Mouse (Mus musculus) left cerebral cortex, adult 8-10 months (tissue): ENCODE measurements around the gene Ces1d. TPM values are rescaled to one million over a fixed set of nuclear protein-coding genes. Genes with fewer than 3 reads are reported as not detected.
"Not testable (repeated sequence)": the region's sequence is repeated elsewhere in the genome, so short reads cannot be mapped to it uniquely, and the experiment has no call there.

Experiments used
- DNase-seq, 2 experiments: peaks; one replicate each; pipeline ENCODE4 v3.0.0; 2022; ENCODE audit warnings: low spot score in 2 of 2
- total RNA-seq, 4 experiments: library from RNA; stranded (reverse); gene quantifications; 2 replicates each; pipeline ENCODE4 v1.2.4; 2022

The Ces1d gene
- 1 to 10 TPM in 1 of 4 experiments, under 1 TPM in 3; 0.30 to 3.7 (median 0.43) TPM for total RNA-seq

- no peak for DNase-seq
These were observed at the start of gene Ces1d for GRCm38 (mm10) chr8:93197685-93198525. Gene Ces1d (minus strand): TSS chr8:93197838.

- no peak for DNase-seq
These were observed 48.4 kb upstream of the Ces1d start for GRCm38 (mm10) chr8:93246057-93246456.

GRCm38 (mm10) chr8:93239884-93240283 is 42.2 kb upstream of the Ces1d start:
- DNase-seq: no peak

- no peak for DNase-seq
These were observed 38.0 kb upstream of the Ces1d start for GRCm38 (mm10) chr8:93235681-93236080.

- no peak for DNase-seq
These were observed 37.1 kb upstream of the Ces1d start for GRCm38 (mm10) chr8:93234706-93235105.

- no peak for DNase-seq
These were observed 36.4 kb upstream of the Ces1d start for GRCm38 (mm10) chr8:93234068-93234467.

GRCm38 (mm10) chr8:93229446-93229845 is 31.8 kb upstream of the Ces1d start, which contains the start of gene Ces1e:
Gene Ces1e (minus strand): TSS chr8:93229619.
- DNase-seq: no peak

- no peak for DNase-seq
These were observed 31.2 kb upstream of the Ces1d start for GRCm38 (mm10) chr8:93228673-93229370.

- not testable (repeated sequence) for DNase-seq
These were observed 28.8 kb upstream of the Ces1d start for GRCm38 (mm10) chr8:93226471-93226870.

- no peak for DNase-seq
These were observed 24.3 kb upstream of the Ces1d start for GRCm38 (mm10) chr8:93221896-93222295.

- DNase-seq: no peak
These were observed 20.2 kb upstream of the Ces1d start for GRCm38 (mm10) chr8:93217867-93218266.

- no peak for DNase-seq
These were observed 19.7 kb upstream of the Ces1d start for GRCm38 (mm10) chr8:93217375-93217774.

GRCm38 (mm10) chr8:93211091-93211490 is 13.5 kb upstream of the Ces1d start:
- DNase-seq: no peak

- DNase-seq: not testable (repeated sequence)
These were observed 1.5 kb upstream of the Ces1d start for GRCm38 (mm10) chr8:93199146-93199545.

- DNase-seq: no peak
These were observed 1.2 kb downstream of the Ces1d start for GRCm38 (mm10) chr8:93196436-93196835.

- DNase-seq: no peak
These were observed 17.0 kb downstream of the Ces1d start for GRCm38 (mm10) chr8:93180581-93181129.

- no peak for DNase-seq
These were observed 21.0 kb downstream of the Ces1d start for GRCm38 (mm10) chr8:93176593-93176992.

- DNase-seq: no peak
These were observed 23.1 kb downstream of the Ces1d start for GRCm38 (mm10) chr8:93174554-93174953.

GRCm38 (mm10) chr8:93171846-93172590 is 25.6 kb downstream of the Ces1d start:
- no peak for DNase-seq

GRCm38 (mm10) chr8:93163363-93163762 is 34.3 kb downstream of the Ces1d start:
- DNase-seq: no peak

- DNase-seq: no peak
These were observed 46.2 kb downstream of the Ces1d start for GRCm38 (mm10) chr8:93151401-93151800.
